Mouse (Mus musculus) adrenal gland, postnatal 14 days (tissue): ENCODE measurements around the gene Cyp3a11. TPM values are rescaled to one million over a fixed set of nuclear protein-coding genes. Genes with fewer than 3 reads are reported as not detected.
"Not testable (repeated sequence)": the region's sequence is repeated elsewhere in the genome, so short reads cannot be mapped to it uniquely, and the experiment has no call there.

Source experiments
- DNase-seq: peaks from one replicate; pipeline ENCODE4 v3.0.0; 2021; ENCODE audit warnings: mixed read lengths
- long read RNA-seq, 2 experiments: library from polyadenylated mRNA; stranded (forward); transcript quantifications; one replicate each; pipeline ENCODE4 v2.0.0; 2021
- total RNA-seq: library from RNA; stranded (reverse); gene quantifications from 2 replicates; pipeline ENCODE4 v1.2.3, GENCODE M21; 2021

The Cyp3a11 gene
- 7.9 and 142 TPM in 2 replicates for total RNA-seq
- long read RNA-seq, experiment 1, transcript Cyp3a11-201 (13 exons, 2,344 nt): major isoform, 5 of 5 reads
- long read RNA-seq, experiment 1, partial matches to known transcripts: 0 of 5 reads
- long read RNA-seq, experiment 1, other reads (novel, unspliced or antisense): 0 of 5 reads
- long read RNA-seq, experiment 2, transcript Cyp3a11-201 (13 exons, 2,344 nt): major isoform, 126 of 136 reads
- long read RNA-seq, experiment 2, partial matches to known transcripts: 8 of 136 reads
- long read RNA-seq, experiment 2, other reads (novel, unspliced or antisense): 2 of 136 reads

DNA sequence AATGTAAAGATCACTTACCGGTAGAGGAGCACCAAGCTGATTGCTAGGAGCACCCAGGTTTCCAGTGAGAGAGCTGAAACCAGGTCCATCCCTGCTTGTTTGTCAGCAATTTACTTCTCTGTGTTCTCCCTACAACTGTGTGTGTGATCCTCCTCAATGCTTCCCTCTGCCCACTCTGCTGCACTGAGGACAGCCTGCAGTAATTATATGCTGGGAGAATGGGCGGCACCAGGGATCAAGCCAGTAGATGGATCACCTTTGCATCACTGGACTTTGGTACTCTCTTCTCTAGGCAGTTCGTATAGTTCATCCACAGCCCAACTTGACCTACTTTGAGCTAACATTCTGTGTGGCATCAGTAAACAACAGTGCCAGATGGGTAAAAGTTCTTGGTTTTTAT lies at the start of gene Cyp3a11:
Gene Cyp3a11 (minus strand): TSS at position 277 of the 400 bp plus-strand sequence.
- DNase-seq: no peak

DNA sequence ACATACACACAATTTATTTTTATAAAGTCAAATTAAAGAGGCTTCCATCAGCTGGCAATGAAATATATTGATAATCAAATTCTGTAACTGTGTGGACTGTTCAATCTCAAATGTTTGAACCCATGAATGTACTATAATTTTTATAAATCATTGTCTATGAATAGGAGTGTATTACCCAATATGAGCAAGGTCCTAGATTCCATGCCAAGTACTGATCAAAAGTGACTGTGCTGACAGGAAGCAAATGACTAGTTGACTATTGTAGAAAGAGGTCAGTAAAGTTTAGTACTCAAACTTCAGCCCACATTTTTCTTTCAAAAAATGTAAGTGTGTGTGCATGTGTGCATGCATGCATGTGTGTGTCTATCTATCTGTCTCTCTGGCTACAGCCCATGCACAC lies 33.1 kb upstream of the Cyp3a11 start:
- DNase-seq: no peak

GRCm38 (mm10) chr5:145911781-145912180 lies 32.0 kb upstream of the Cyp3a11 start:
- DNase-seq: no peak

DNA sequence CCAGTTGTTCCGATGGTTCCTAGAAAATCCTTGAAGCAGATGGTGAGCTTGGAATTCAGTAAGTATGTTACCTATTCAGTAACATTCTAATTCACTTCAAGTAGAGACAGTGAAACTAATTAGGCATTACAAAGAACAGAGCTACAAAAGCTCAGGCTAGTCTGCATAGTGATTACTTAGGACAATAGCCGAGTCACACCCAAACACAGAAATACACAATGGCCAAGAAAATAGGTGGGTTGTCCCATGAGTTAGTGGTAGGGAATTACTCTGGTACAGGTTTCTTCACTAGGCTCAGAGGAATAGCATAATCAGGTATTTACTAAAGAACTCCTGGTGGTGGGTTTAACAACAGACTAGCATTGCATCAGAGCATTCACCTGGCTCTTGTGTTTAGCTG lies 27.2 kb upstream of the Cyp3a11 start:
- DNase-seq: not testable (repeated sequence)

DNA sequence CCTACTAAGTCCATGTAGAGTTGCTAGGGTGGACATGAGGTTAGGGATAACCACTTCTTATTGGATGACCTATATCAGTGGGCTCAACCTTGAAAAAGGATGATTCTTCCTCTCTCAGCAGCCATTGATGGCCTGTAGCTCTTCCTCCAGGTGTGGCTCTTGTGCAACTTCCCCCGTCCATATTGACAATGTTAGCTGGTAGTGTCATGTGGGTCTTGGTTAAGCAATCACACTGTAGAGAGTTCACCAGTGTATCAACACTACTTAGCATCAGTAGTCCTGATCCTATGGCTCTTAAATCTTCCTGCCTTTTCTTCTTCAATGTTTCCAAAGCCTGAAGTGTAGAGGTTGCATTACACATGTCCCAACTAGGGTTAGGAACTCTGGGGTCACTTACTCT lies 24.8 kb upstream of the Cyp3a11 start:
- no peak for DNase-seq

GRCm38 (mm10) chr5:145903349-145903748 lies 23.6 kb upstream of the Cyp3a11 start:
- no peak for DNase-seq

- no peak for DNase-seq
These were observed 20.7 kb upstream of the Cyp3a11 start for GRCm38 (mm10) chr5:145900436-145900990.

DNA sequence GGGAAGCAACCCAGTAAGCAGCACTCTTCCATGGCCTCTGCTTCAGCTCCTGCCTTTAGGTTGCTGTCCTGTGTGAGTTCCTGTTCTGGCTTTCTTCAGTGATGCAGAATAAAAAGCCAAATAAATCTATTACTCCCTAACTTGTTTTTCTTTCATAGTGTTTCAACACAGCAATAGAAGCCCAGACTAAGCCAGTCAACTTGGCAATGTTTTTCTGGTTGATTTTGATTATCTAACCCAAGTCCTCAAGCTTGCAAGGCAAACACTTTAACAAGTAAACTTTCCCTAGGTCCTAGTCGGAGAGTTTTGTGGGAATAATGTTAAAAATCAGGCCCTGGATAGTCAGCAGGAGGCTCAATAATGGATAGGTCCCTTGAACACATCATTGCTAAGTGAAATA lies 17.5 kb upstream of the Cyp3a11 start:
- no peak for DNase-seq

DNA sequence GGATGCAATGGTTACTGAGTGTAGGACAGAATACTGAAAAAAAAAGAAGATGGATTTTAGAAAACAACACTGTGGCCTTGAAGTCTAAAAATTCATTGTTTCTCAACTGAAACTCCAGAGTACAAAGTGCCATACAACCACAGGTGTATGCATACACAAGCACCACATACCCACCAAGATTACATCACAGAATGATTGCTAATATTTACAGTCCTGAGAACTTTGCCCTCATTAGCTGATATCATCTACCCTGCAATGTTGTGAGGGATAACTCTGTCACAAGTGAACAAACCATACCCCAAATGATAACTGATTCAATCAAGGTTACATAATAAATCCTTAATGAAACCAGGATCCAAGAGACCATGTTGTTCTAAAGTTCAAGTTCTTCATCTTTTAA lies 1.4 kb upstream of the Cyp3a11 start:
- DNase-seq: no peak

DNA sequence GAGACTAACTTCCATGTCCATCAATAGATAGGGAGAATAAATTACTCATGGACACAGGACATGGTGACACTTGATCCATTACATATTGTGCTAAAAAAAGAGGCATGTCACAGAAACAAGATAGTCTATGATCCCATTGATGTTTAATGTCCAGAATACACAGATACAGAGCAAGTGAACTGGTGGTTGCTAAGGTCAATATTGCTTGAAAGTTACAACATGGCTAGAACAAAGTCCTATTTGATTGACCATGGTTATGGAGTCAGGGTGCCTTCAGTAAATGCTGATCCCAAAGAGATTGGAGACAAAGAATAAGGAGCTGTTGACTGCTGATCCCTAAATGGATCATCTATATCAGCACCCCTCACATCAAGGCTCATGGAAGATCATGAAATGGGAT lies 12.3 kb downstream of the Cyp3a11 start:
- not testable (repeated sequence) for DNase-seq

DNA sequence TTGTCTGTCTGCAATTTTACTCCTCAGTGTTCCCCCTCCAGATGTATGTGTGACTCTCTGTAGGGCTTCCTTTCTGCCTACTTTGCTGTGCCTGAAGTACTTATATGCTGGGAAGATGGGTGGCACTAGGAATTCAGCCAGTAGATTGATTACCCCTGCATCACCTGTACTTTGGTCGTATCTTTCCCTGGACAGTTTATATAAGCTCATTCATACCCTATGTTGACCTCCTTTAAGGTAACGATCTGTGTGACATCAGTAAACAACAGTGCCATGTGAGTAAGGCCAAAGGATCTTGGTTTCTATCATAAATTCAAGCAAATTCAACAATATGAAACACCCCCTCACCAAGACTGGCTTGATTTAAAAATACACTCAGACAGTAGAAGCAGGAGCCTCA lies 74.0 kb downstream of the Cyp3a11 start, which contains the start of gene Cyp3a44:
Gene Cyp3a44 (minus strand): TSS at position 79 of the 400 bp plus-strand sequence.
- DNase-seq: not testable (repeated sequence)

Other genes starting within 250 kb of the Cyp3a11 start
- gene Cyp3a41a, start 159.8 kb downstream of the Cyp3a11 start, total RNA-seq: 3.7 TPM in 1 of 2 replicates, not detected in the other
- gene Cyp3a44, start 74.1 kb downstream of the Cyp3a11 start, total RNA-seq: 0.34 and 7.1 TPM in 2 replicates
- gene Cyp3a25, start 129.7 kb upstream of the Cyp3a11 start, total RNA-seq: 3.2 and 22.3 TPM in 2 replicates
- 0.38 and 3.9 TPM in 2 replicates for gene Cyp3a59, start 199.3 kb upstream of the Cyp3a11 start, total RNA-seq